ENCODE assay signal across 8 mouse cellular contexts in genomic region chr12:111907421-111907891, GRCm38 (mm10). TPM values are rescaled to one million over a fixed set of nuclear protein-coding genes. Genes with fewer than 3 reads are reported as not detected.
DNase-seq lines count a peak whose midpoint lies in the region; ATAC-seq and TF ChIP-seq lines count a peak whose summit lies in the region.

No protein-coding gene starts in this region.

- TF ChIP-seq POLR2A in olfactory bulb, adult 2 months (IDR thresholded peaks at IDR 0.05; ENCODE audit: insufficient read depth, low read depth, low read length): no peak

- peak; percentile 34 for DNase-seq in 416B (ENCODE audit: low read depth)
- peak; percentile 87 for DNase-seq in adrenal gland, adult 2 months
- peak; percentile 54 for DNase-seq in kidney, postnatal 0 days (ENCODE audit: low spot score)
- no peak for DNase-seq in lung, embryonic 14.5 days
- peak; percentile 80 to 89 for DNase-seq in thymus, postnatal 36 days

- H3K4me2 ChIP-seq in embryonic facial prominence, embryonic 15.5 days (replicated peaks): peak overlapping the region; percentile 87
- peak overlapping the region; percentile 87 for H3K4me2 ChIP-seq in heart, embryonic 12.5 days
- H3K4me2 ChIP-seq in kidney, postnatal 0 days (ENCODE audit: low read length): peak overlapping the region; percentile 92
- H3K4me2 ChIP-seq in lung, embryonic 14.5 days: peak overlapping the region; percentile 92

- peak overlapping the region; percentile 71 for H3K4me3 ChIP-seq in embryonic facial prominence, embryonic 15.5 days (replicated peaks)
- H3K4me3 ChIP-seq in heart, embryonic 12.5 days: peak overlapping the region; percentile 83
- H3K4me3 ChIP-seq in kidney, postnatal 0 days (replicated peaks; ENCODE audit: low read depth, low read length): peak overlapping the region; percentile 85
- H3K4me3 ChIP-seq in lung, embryonic 14.5 days (ENCODE audit: low read depth, low read length): peak overlapping the region; percentile 82
- peak overlapping the region; percentile 100 for H3K4me3 ChIP-seq in olfactory bulb, adult 2 months (ENCODE audit: insufficient read depth, low read depth, low read length)

- peaks cover 9% of the 10 kb centered on the region for H3K4me1 ChIP-seq in embryonic facial prominence, embryonic 15.5 days
- H3K4me1 ChIP-seq in heart, embryonic 12.5 days (replicated peaks): peaks cover 11% of the 10 kb centered on the region
- peaks cover 7% of the 10 kb centered on the region; the same call in 1 of the 2 replicates for H3K4me1 ChIP-seq in kidney, postnatal 0 days (replicated peaks; ENCODE audit: insufficient read depth, low read length)
- H3K4me1 ChIP-seq in lung, embryonic 14.5 days (ENCODE audit: insufficient read depth): no peaks in the 10 kb centered on the region; the same call in none of the 2 replicates
- peaks cover 12% of the 10 kb centered on the region for H3K4me1 ChIP-seq in olfactory bulb, adult 2 months (ENCODE audit: control insufficient read depth, insufficient read depth, low read length)

- ATAC-seq in embryonic facial prominence, embryonic 15.5 days (ENCODE audit: insufficient number of reproducible peaks, low FRiP score, low TSS enrichment, low read depth): peak; percentile 69
- peak; percentile 87 for ATAC-seq in heart, embryonic 12.5 days (ENCODE audit: insufficient number of reproducible peaks, low FRiP score)
- ATAC-seq in kidney, postnatal 0 days (replicated peaks; ENCODE audit: low FRiP score, low read depth): peak; percentile 62
- peak; percentile 75 for ATAC-seq in lung, embryonic 14.5 days (ENCODE audit: insufficient read depth)

- H3K9ac ChIP-seq in embryonic facial prominence, embryonic 15.5 days: peak overlapping the region; percentile 62
- H3K9ac ChIP-seq in heart, embryonic 12.5 days: peak overlapping the region; percentile 91
- peak overlapping the region; percentile 91 for H3K9ac ChIP-seq in kidney, postnatal 0 days (ENCODE audit: low read depth, low read length)
- H3K9ac ChIP-seq in lung, embryonic 14.5 days: peak overlapping the region; percentile 84

- no peaks in the 10 kb centered on the region for H3K36me3 ChIP-seq in embryonic facial prominence, embryonic 15.5 days
- no peaks in the 10 kb centered on the region for H3K36me3 ChIP-seq in heart, embryonic 12.5 days
- H3K36me3 ChIP-seq in kidney, postnatal 0 days (ENCODE audit: insufficient read depth, low read length): no peaks in the 10 kb centered on the region
- no peaks in the 10 kb centered on the region for H3K36me3 ChIP-seq in lung, embryonic 14.5 days (ENCODE audit: insufficient read depth)

- no peaks in the 10 kb centered on the region; the same call in 1 of the 2 replicates for H3K27me3 ChIP-seq in embryonic facial prominence, embryonic 15.5 days
- H3K27me3 ChIP-seq in heart, embryonic 12.5 days (replicated peaks): peaks cover 5% of the 10 kb centered on the region; the same call in 1 of the 2 replicates
- H3K27me3 ChIP-seq in kidney, postnatal 0 days (ENCODE audit: insufficient read depth, low read length): no peaks in the 10 kb centered on the region
- H3K27me3 ChIP-seq in lung, embryonic 14.5 days (ENCODE audit: insufficient read depth, low read length): no peaks in the 10 kb centered on the region

- H3K9me3 ChIP-seq in embryonic facial prominence, embryonic 15.5 days (replicated peaks): no peaks in the 10 kb centered on the region
- no peaks in the 10 kb centered on the region for H3K9me3 ChIP-seq in heart, embryonic 12.5 days (replicated peaks)
- no peaks in the 10 kb centered on the region for H3K9me3 ChIP-seq in kidney, postnatal 0 days (replicated peaks; ENCODE audit: low read length)
- H3K9me3 ChIP-seq in lung, embryonic 14.5 days (ENCODE audit: low read depth, low read length): no peaks in the 10 kb centered on the region

- under 1% methylated on average over 38 of the region's 63 CpGs for WGBS in embryonic facial prominence, embryonic 15.5 days
- 2% methylated on average over 63 of the region's 63 CpGs for WGBS in heart, embryonic 12.5 days
- under 1% methylated on average over 58 of the region's 63 CpGs for WGBS in kidney, postnatal 0 days
- under 1% methylated on average over 36 of the region's 63 CpGs for WGBS in lung, embryonic 14.5 days
- under 1% methylated on average over 61 of the region's 63 CpGs for WGBS in olfactory bulb, adult 2 months

- no peak for TF ChIP-seq CTCF in kidney, postnatal 0 days (IDR thresholded peaks at IDR 0.05; ENCODE audit: low read depth)
- TF ChIP-seq CTCF in lung, embryonic 14.5 days (IDR thresholded peaks at IDR 0.05; ENCODE audit: low read depth): no peak
- no peak for TF ChIP-seq CTCF in olfactory bulb, adult 2 months (IDR thresholded peaks at IDR 0.05; ENCODE audit: insufficient read depth, low read depth, low read length)

- peak overlapping the region; percentile 79 for H3K27ac ChIP-seq in embryonic facial prominence, embryonic 15.5 days (replicated peaks)
- H3K27ac ChIP-seq in heart, embryonic 12.5 days (ENCODE audit: poor library complexity, severe bottlenecking): peak overlapping the region; percentile 91
- H3K27ac ChIP-seq in kidney, postnatal 0 days: peak overlapping the region; percentile 89
- peak overlapping the region; percentile 86 for H3K27ac ChIP-seq in lung, embryonic 14.5 days (ENCODE audit: low read depth)
- H3K27ac ChIP-seq in olfactory bulb, adult 2 months (ENCODE audit: insufficient read depth, low read depth, low read length): peak overlapping the region; percentile 78

RNA-seq across cellular contexts. Expression of gene Ppp1r13b, which starts 0.5 kb away (rescaled TPM):
- total RNA-seq in adrenal gland, adult 2 months (2021): 10 to 100 TPM; 13.8 to 15.9 TPM
- 5.9 and 6.6 TPM in 2 replicates for polyA plus RNA-seq in adrenal gland, adult 2 months (2012; rRNA removed)
- 12.8 and 16.9 TPM in 2 replicates for polyA plus RNA-seq in embryonic facial prominence, embryonic 15.5 days (2015; fragmentation: Nextera tagmentation; extraction: Ambion mirVana)
- polyA plus RNA-seq in heart, embryonic 12.5 days (2016; fragmentation: Nextera tagmentation; extraction: Ambion mirVana): 17.9 and 19.8 TPM in 2 replicates
- 14.6 and 16.7 TPM in 2 replicates for polyA plus RNA-seq in kidney, postnatal 0 days (2015; fragmentation: Nextera tagmentation; extraction: Ambion mirVana)
- polyA plus RNA-seq in lung, embryonic 14.5 days (2014; fragmentation: Nextera tagmentation; extraction: Ambion mirVana): 28.9 and 29.0 TPM in 2 replicates
- polyA plus RNA-seq in olfactory bulb, adult 2 months (2012; ENCODE audit: insufficient read depth, insufficient read length, low replicate concordance, missing spikeins): not detected in 2 replicates

RNA-seq across cellular contexts. Expression of gene Atp5mpl, which starts 59.3 kb away (rescaled TPM):
- total RNA-seq in adrenal gland, adult 2 months (2021): 100 to 1,000 TPM; 274 to 451 TPM
- polyA plus RNA-seq in adrenal gland, adult 2 months (2012; rRNA removed): 3.2 and 6.1 TPM in 2 replicates
- polyA plus RNA-seq in embryonic facial prominence, embryonic 15.5 days (2015; fragmentation: Nextera tagmentation; extraction: Ambion mirVana): 574 and 621 TPM in 2 replicates
- 1,412 and 1,427 TPM in 2 replicates for polyA plus RNA-seq in heart, embryonic 12.5 days (2016; fragmentation: Nextera tagmentation; extraction: Ambion mirVana)
- polyA plus RNA-seq in kidney, postnatal 0 days (2015; fragmentation: Nextera tagmentation; extraction: Ambion mirVana): 1,132 and 1,318 TPM in 2 replicates
- 647 and 712 TPM in 2 replicates for polyA plus RNA-seq in lung, embryonic 14.5 days (2014; fragmentation: Nextera tagmentation; extraction: Ambion mirVana)
- polyA plus RNA-seq in olfactory bulb, adult 2 months (2012; ENCODE audit: insufficient read depth, insufficient read length, low replicate concordance, missing spikeins): not detected in 2 replicates

Comparison
In these comparisons a context has a peak if more than half of its experiments do, and no peak if none do; other contexts are left out.
1. RNA of gene Atp5mpl, which starts 59.3 kb away (polyA plus RNA-seq): 1,412 to 1,427 TPM in heart, embryonic 12.5 days, 1,132 to 1,318 TPM in kidney, postnatal 0 days, 647 to 712 TPM in lung, embryonic 14.5 days, 574 to 621 TPM in embryonic facial prominence, embryonic 15.5 days and not detected in olfactory bulb, adult 2 months; 3.2 to 6.1 TPM in adrenal gland, adult 2 months; every median in the first group is over 10 times any median in the second.
2. Peak in every context shown above with its lines, with median percentiles within 50 percentile points of each other: ATAC-seq, H3K27ac ChIP-seq, H3K4me2 ChIP-seq, H3K4me3 ChIP-seq and H3K9ac ChIP-seq.